Mouse (Mus musculus): ENCODE results near the gene Odf2l.

DNA sequence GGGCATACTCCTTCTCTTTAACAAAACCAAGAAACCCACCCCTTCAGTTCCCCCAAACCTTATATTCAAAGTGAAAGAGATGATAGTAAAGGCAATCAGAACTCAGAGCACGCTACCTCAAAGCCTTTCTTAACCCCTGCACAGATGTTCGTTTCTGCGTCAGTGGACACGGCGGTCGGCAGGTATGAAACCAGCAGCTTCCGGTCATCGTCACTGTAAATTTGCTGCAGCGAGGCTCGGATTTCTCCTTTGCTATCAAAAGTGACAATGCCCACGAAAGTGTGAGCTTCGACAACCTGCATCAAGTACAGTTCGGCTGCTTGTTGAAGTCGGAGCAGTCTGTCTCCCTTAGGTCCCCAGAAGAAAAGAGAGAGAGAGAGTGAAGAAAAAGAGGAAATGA is 32.2 kb upstream of the Odf2l start:
- TF ChIP-seq CTCF (IDR thresholded peaks at IDR 0.05; ENCODE audit: control insufficient read depth, insufficient read depth, insufficient read length): no peak
- TF ChIP-seq MAX (IDR thresholded peaks at IDR 0.05): no peak
- TF ChIP-seq USF1 (IDR thresholded peaks at IDR 0.05; ENCODE audit: low read depth): no peak
- TF ChIP-seq MYOG (IDR thresholded peaks at IDR 0.05; ENCODE audit: control insufficient read depth, extremely low read depth, insufficient read length): no peak
- no peak for TF ChIP-seq CEBPB (IDR thresholded peaks at IDR 0.05; ENCODE audit: low read depth)
